Mouse (Mus musculus) CH12.LX (cell line): ENCODE data around the gene Cebpzos. TPM values are rescaled to one million over a fixed set of nuclear protein-coding genes. Genes with fewer than 3 reads are reported as not detected.

Experiments used
- DNase-seq: peaks from one replicate; pipeline ENCODE4 v3.0.0-alpha.2; 2013; ENCODE audit errors: extremely low read depth
- H3K27ac ChIP-seq: 2 replicates; pipeline ENCODE4 v1.5.1; 2012; ENCODE audit warnings: low read depth, mild to moderate bottlenecking, control low read depth, moderate library complexity; ENCODE audit not compliant: insufficient read depth
- H3K27me3 ChIP-seq: replicated peaks from 2 replicates; pipeline ENCODE3; 2012; ENCODE audit warnings: inconsistent platforms
- H3K36me3 ChIP-seq, 2 experiments: replicated peaks in 1 of 2; 2 replicates each; pipeline versions ENCODE3 to v1.6.1; 2012; ENCODE audit warnings: inconsistent platforms in 1 of 2, low read length in 1 of 2, mild to moderate bottlenecking in 1 of 2, mixed read lengths in 1 of 2, moderate library complexity in 1 of 2; ENCODE audit not compliant: control insufficient read depth in 1 of 2, insufficient read depth in 1 of 2
- H3K4me1 ChIP-seq, 2 experiments: 2 replicates each; pipeline ENCODE4 v1.6.1; 2012; ENCODE audit warnings: inconsistent platforms in 1 of 2, moderate library complexity in 1 of 2; ENCODE audit not compliant: insufficient read depth in 2 of 2, control insufficient read depth in 1 of 2
- H3K4me2 ChIP-seq: 2 replicates; pipeline ENCODE4 v1.6.1; 2012; ENCODE audit warnings: low read depth, mild to moderate bottlenecking, control low read depth; ENCODE audit not compliant: poor library complexity, insufficient read depth, severe bottlenecking
- H3K4me3 ChIP-seq, 3 experiments: fragments of 150-350 bp in 1 of 3; sonication (generic) in 1 of 3; replicated peaks in 1 of 3; 2 replicates each; pipeline versions ENCODE3 to v1.5.1; 2011 to 2012; ENCODE audit warnings: low read depth in 2 of 3, low read length in 2 of 3, mild to moderate bottlenecking in 2 of 3, moderate library complexity in 2 of 3, control low read depth in 1 of 3, improper control_type of control experiment in 1 of 3, inconsistent platforms in 1 of 3, mixed read lengths in 1 of 3; ENCODE audit not compliant: poor library complexity in 1 of 3
- H3K79me2 ChIP-seq: replicated peaks from 2 replicates; pipeline ENCODE4 v1.6.1; 2012; ENCODE audit warnings: mild to moderate bottlenecking, moderate library complexity; ENCODE audit not compliant: control insufficient read depth, poor library complexity, insufficient read depth, severe bottlenecking; ENCODE audit errors: extremely low read depth
- H3K9ac ChIP-seq: 2 replicates; pipeline ENCODE4 v1.6.1; 2012; ENCODE audit warnings: low read depth, mild to moderate bottlenecking, control low read depth, moderate library complexity; ENCODE audit not compliant: insufficient read depth
- H3K9me3 ChIP-seq: replicated peaks from 2 replicates; pipeline ENCODE3; 2012; ENCODE audit warnings: low read length, inconsistent platforms, mixed read lengths
- BHLHE40 ChIP-seq: IDR thresholded peaks from 2 replicates; pipeline ENCODE4 v1.6.1; 2011; ENCODE audit warnings: mild to moderate bottlenecking, low read depth, low read length, improper control_type of control experiment
- CHD1 ChIP-seq: IDR thresholded peaks from 2 replicates; pipeline ENCODE4 v1.6.1; 2012; ENCODE audit warnings: low read depth, low read length, improper control_type of control experiment, inconsistent platforms
- CHD2 ChIP-seq: IDR thresholded peaks from 2 replicates; pipeline ENCODE4 v1.6.1; 2011; ENCODE audit warnings: low read length, improper control_type of control experiment
- CTCF ChIP-seq, 2 experiments: IDR thresholded peaks in 1 of 2; conservative IDR thresholded peaks in 1 of 2; 2 replicates each; pipeline ENCODE4 v1.5.1; 2011 to 2012; ENCODE audit warnings: low read depth in 2 of 2, low read length in 2 of 2, improper control_type of control experiment in 1 of 2, inconsistent platforms in 1 of 2, mild to moderate bottlenecking in 1 of 2, moderate library complexity in 1 of 2
- E2F4 ChIP-seq: IDR thresholded peaks from 2 replicates; pipeline ENCODE4 v1.6.1; 2011; ENCODE audit warnings: low read depth, low read length, improper control_type of control experiment; ENCODE audit not compliant: insufficient replicate concordance
- ELF1 ChIP-seq: IDR thresholded peaks from 2 replicates; pipeline ENCODE4 v1.6.1; 2014; ENCODE audit warnings: low read depth, mild to moderate bottlenecking, inconsistent platforms, low read length, improper control_type of control experiment
- ETS1 ChIP-seq: conservative IDR thresholded peaks from 2 replicates; pipeline ENCODE4 v1.6.1; 2012; ENCODE audit warnings: low read depth, mild to moderate bottlenecking, inconsistent platforms, low read length, improper control_type of control experiment, moderate library complexity
- GABPA ChIP-seq: IDR thresholded peaks from 2 replicates; pipeline ENCODE4 v1.6.1; 2012; ENCODE audit warnings: low read depth, low read length, improper control_type of control experiment, inconsistent platforms; ENCODE audit not compliant: insufficient replicate concordance
- IRF4 ChIP-seq: IDR thresholded peaks from 2 replicates; pipeline ENCODE4 v1.6.1; 2014; ENCODE audit warnings: low read depth, mild to moderate bottlenecking, inconsistent platforms, low read length, improper control_type of control experiment
- JUN ChIP-seq: IDR thresholded peaks from 2 replicates; pipeline ENCODE4 v1.6.1; 2011; ENCODE audit warnings: low read depth, mild to moderate bottlenecking, low read length, improper control_type of control experiment, moderate library complexity; ENCODE audit not compliant: insufficient read depth
- KAT2A ChIP-seq: IDR thresholded peaks from 2 replicates; pipeline ENCODE4 v1.6.1; 2012; ENCODE audit warnings: low read length, improper control_type of control experiment, inconsistent platforms; ENCODE audit not compliant: insufficient replicate concordance
- MAX ChIP-seq: IDR thresholded peaks from 2 replicates; pipeline ENCODE4 v1.6.1; 2011; ENCODE audit warnings: low read length, improper control_type of control experiment
- MAZ ChIP-seq: IDR thresholded peaks from 2 replicates; pipeline ENCODE4 v1.6.1; 2012; ENCODE audit warnings: low read depth, mild to moderate bottlenecking, inconsistent platforms, low read length, improper control_type of control experiment, moderate library complexity
- MEF2A ChIP-seq: IDR thresholded peaks from 2 replicates; pipeline ENCODE4 v1.6.1; 2014; ENCODE audit warnings: low read depth, mild to moderate bottlenecking, inconsistent platforms, low read length, improper control_type of control experiment, borderline replicate concordance
- MXI1 ChIP-seq: IDR thresholded peaks from 2 replicates; pipeline ENCODE4 v1.6.1; 2011; ENCODE audit warnings: mild to moderate bottlenecking, low read depth, low read length, improper control_type of control experiment
- MYC ChIP-seq: IDR thresholded peaks from 2 replicates; pipeline ENCODE4 v1.6.1; 2011; ENCODE audit warnings: low read depth, mild to moderate bottlenecking, improper control_type of control experiment, low read length
- PAX5 ChIP-seq: IDR thresholded peaks from 2 replicates; pipeline ENCODE4 v1.6.1; 2012; ENCODE audit warnings: low read length, inconsistent platforms, mixed read lengths
- POLR2A ChIP-seq: IDR thresholded peaks from 2 replicates; pipeline ENCODE4 v1.6.1; 2011; ENCODE audit warnings: low read depth, mild to moderate bottlenecking, improper control_type of control experiment, low read length
- POLR2AphosphoS2 ChIP-seq: IDR thresholded peaks from 2 replicates; pipeline ENCODE4 v1.6.1; 2011; ENCODE audit warnings: low read depth, low read length, improper control_type of control experiment
- RAD21 ChIP-seq: IDR thresholded peaks from 2 replicates; pipeline ENCODE4 v1.6.1; 2011; ENCODE audit warnings: low read depth, mild to moderate bottlenecking, low read length, improper control_type of control experiment, moderate library complexity
- RCOR1 ChIP-seq: conservative IDR thresholded peaks from 2 replicates; pipeline ENCODE4 v1.6.1; 2012; ENCODE audit warnings: low read depth, mild to moderate bottlenecking, inconsistent platforms, low read length, improper control_type of control experiment
- SIN3A ChIP-seq: IDR thresholded peaks from 2 replicates; pipeline ENCODE4 v1.6.1; 2012; ENCODE audit warnings: low read length, improper control_type of control experiment, inconsistent platforms
- TBP ChIP-seq: conservative IDR thresholded peaks from 2 replicates; pipeline ENCODE4 v1.6.1; 2011; ENCODE audit warnings: low read depth, low read length, improper control_type of control experiment
- ZC3H11A ChIP-seq: IDR thresholded peaks from 2 replicates; pipeline ENCODE4 v1.6.1; 2012; ENCODE audit warnings: low read depth, mild to moderate bottlenecking, inconsistent platforms, low read length, improper control_type of control experiment
- ZMIZ1 ChIP-seq: IDR thresholded peaks from 2 replicates; pipeline ENCODE4 v1.6.1; 2012; ENCODE audit warnings: low read depth, mild to moderate bottlenecking, inconsistent platforms, low read length, improper control_type of control experiment
- ZNF384 ChIP-seq: IDR thresholded peaks from 2 replicates; pipeline ENCODE4 v1.6.1; 2012; ENCODE audit warnings: low read depth, low read length, improper control_type of control experiment, inconsistent platforms
- dilution Hi-C: fragments of 300-500 bp; cut with MboI; formaldehyde crosslinking; loops from 2 replicates; pipeline ENCODE4 v1.14.3; 2020; ENCODE audit warnings: low sequenced_read_pairs; ENCODE audit not compliant: extremely low pct_unique_long_range_greater_than_20kb, extremely low pct_ligation_motif_present
- in situ Hi-C: fragments of 300-500 bp; cut with MboI; formaldehyde crosslinking; loops from 3 replicates; pipeline ENCODE4 v1.14.3; 2019; ENCODE audit warnings: low sequenced_read_pairs, low pct_ligation_motif_present, low pct_unique_long_range_greater_than_20kb, mixed read lengths
- polyA plus RNA-seq: library from polyadenylated mRNA; unstranded; fragments of >175 nt; gene quantifications from 2 replicates; pipeline ENCODE4 v1.2.1, GENCODE M21; 2012; ENCODE audit warnings: low read depth; ENCODE audit not compliant: insufficient read length
- total RNA-seq, 2 experiments: library from RNA; depleted of rRNA; stranded (reverse); fragments of 300-350 nt in 1 of 2; fragments of >200 nt in 1 of 2; gene quantifications; 2 replicates each; pipeline ENCODE4 v1.2.3; 2012 to 2014

The Cebpzos gene
- total and polyA plus RNA-seq, 3 experiments: 29.9 to 63.7 (median 34.8) TPM

- TF ChIP-seq POLR2AphosphoS2: no peak
- no peak for TF ChIP-seq BHLHE40
- no peak for TF ChIP-seq CHD1
- no peak for TF ChIP-seq JUN
- TF ChIP-seq CTCF (conservative IDR thresholded peaks at IDR 0.05 in 1 of 2, IDR thresholded peaks at IDR 0.05 in 1 of 2; ENCODE audit: low read depth in 2 of 2, low read length in 2 of 2): no peak
- TF ChIP-seq MYC: no peak
- TF ChIP-seq SIN3A: no peak
- TF ChIP-seq ELF1: no peak
- no peak for TF ChIP-seq GABPA
- TF ChIP-seq POLR2A: no peak
- TF ChIP-seq ZC3H11A: no peak
- no peak for TF ChIP-seq MXI1
- TF ChIP-seq MEF2A: no peak
- TF ChIP-seq E2F4: no peak
- no peak for TF ChIP-seq RCOR1
- TF ChIP-seq ZMIZ1: no peak
- no peak for TF ChIP-seq KAT2A
- no peak for TF ChIP-seq PAX5
- no peak overlapping the region for H3K4me2 ChIP-seq
- no peak overlapping the region for H3K27ac ChIP-seq
- in situ Hi-C loops (no loop called here), dilution Hi-C loops (no loop called here)
- H3K9ac ChIP-seq: no peak overlapping the region
- H3K36me3 ChIP-seq: peaks cover 0 to 21% of the 10 kb centered on the region in 2 experiments
- peaks cover 9% of the 10 kb centered on the region for H3K9me3 ChIP-seq
- no peaks in the 10 kb centered on the region for H3K27me3 ChIP-seq
- H3K4me3 ChIP-seq: no peak overlapping the region
- H3K4me1 ChIP-seq: peaks cover 2 to 10% of the 10 kb centered on the region in 2 experiments; a peak in 2 of 4 replicates
- DNase-seq: no peak
- H3K79me2 ChIP-seq: no peaks in the 10 kb centered on the region
These were observed 27.7 kb upstream of the Cebpzos start for GRCm38 (mm10) chr17:78888554-78888953.

GRCm38 (mm10) chr17:78889184-78889583 lies 27.1 kb upstream of the Cebpzos start:
- in situ Hi-C loops: no loop called here
- H3K36me3 ChIP-seq: peaks cover 0 to 15% of the 10 kb centered on the region in 2 experiments
- H3K4me2 ChIP-seq: no peak overlapping the region
- H3K27me3 ChIP-seq: no peaks in the 10 kb centered on the region
- TF ChIP-seq MAZ: no peak
- TF ChIP-seq ZNF384: no peak
- no peak for TF ChIP-seq CTCF (conservative IDR thresholded peaks at IDR 0.05 in 1 of 2, IDR thresholded peaks at IDR 0.05 in 1 of 2; ENCODE audit: low read depth in 2 of 2, low read length in 2 of 2)
- TF ChIP-seq POLR2A: no peak
- no peak for TF ChIP-seq ZC3H11A
- no peak for TF ChIP-seq TBP
- no peak for TF ChIP-seq MEF2A
- no peak for TF ChIP-seq IRF4
- TF ChIP-seq CHD2: no peak
- no peak for TF ChIP-seq ETS1
- TF ChIP-seq MAX: no peak
- TF ChIP-seq RAD21: no peak
- TF ChIP-seq ZMIZ1: no peak
- no peak overlapping the region for H3K4me3 ChIP-seq
- no peaks in the 10 kb centered on the region for H3K79me2 ChIP-seq
- H3K9ac ChIP-seq: no peak overlapping the region
- dilution Hi-C loops: no loop called here
- no peak for DNase-seq
- H3K27ac ChIP-seq: no peak overlapping the region
- H3K9me3 ChIP-seq: peaks cover 9% of the 10 kb centered on the region
- H3K4me1 ChIP-seq: peaks cover 2 to 10% of the 10 kb centered on the region in 2 experiments; a peak in 2 of 4 replicates
